Mouse (Mus musculus) heart, postnatal 36 days (tissue): Measurements from ENCODE around the gene Dguok. TPM values are rescaled to one million over a fixed set of nuclear protein-coding genes. Genes with fewer than 3 reads are reported as not detected.
A peak's percentile ranks its signal among the peaks of the same experiment; 100 is the strongest.

Experiments used
- DNase-seq, 2 experiments: peaks; one replicate each; pipeline ENCODE4 v3.0.0; 2021 to 2022
- intact Hi-C: fragments of 180-260 bp; cut with DNase I; formaldehyde crosslinking; loops from one replicate; pipeline ENCODE4 v1.15.1; 2025
- total RNA-seq, 2 experiments: library from RNA; stranded (reverse); gene quantifications; 2 replicates each; pipeline ENCODE4 v1.2.3; 2021

Dguok gene
- total RNA-seq, 2 experiments from 2014 or later = 31.6 to 32.7 TPM

- DNase-seq = no peak
- intact Hi-C loops = no loop called here
These were observed 5.1 kb downstream of the Dguok start for GRCm38 (mm10) chr6:83501524-83502310.

GRCm38 (mm10) chr6:83500462-83500861 is 6.3 kb downstream of the Dguok start:
- no peak for DNase-seq
- intact Hi-C loops = no loop called here

- no peak for DNase-seq
- intact Hi-C loops = no loop called here
These were observed 7.7 kb downstream of the Dguok start for GRCm38 (mm10) chr6:83499078-83499477.

GRCm38 (mm10) chr6:83496753-83497710 is 9.7 kb downstream of the Dguok start:
- DNase-seq = no peak
- intact Hi-C loops = no loop called here

- intact Hi-C loops = no loop called here
- DNase-seq = peak in 1 of 2 experiments; percentile 37
These were observed 10.6 kb downstream of the Dguok start for GRCm38 (mm10) chr6:83496009-83496752.

GRCm38 (mm10) chr6:83490622-83491021 is 16.1 kb downstream of the Dguok start:
- DNase-seq = no peak
- intact Hi-C loops = no loop called here

- DNase-seq = no peak
- intact Hi-C loops = no loop called here
These were observed 18.6 kb downstream of the Dguok start for GRCm38 (mm10) chr6:83488200-83488599.

GRCm38 (mm10) chr6:83487298-83487697 is 19.5 kb downstream of the Dguok start:
- intact Hi-C loops = no loop called here
- DNase-seq = no peak

GRCm38 (mm10) chr6:83485854-83486253 is 20.9 kb downstream of the Dguok start:
- intact Hi-C loops = no loop called here
- DNase-seq = no peak

- intact Hi-C loops = no loop called here
These were observed 23.0 kb downstream of the Dguok start for GRCm38 (mm10) chr6:83483776-83484175.

GRCm38 (mm10) chr6:83482418-83483085 is 24.2 kb downstream of the Dguok start:
- intact Hi-C loops = no loop called here
- no peak for DNase-seq

More at GRCm38 (mm10) chr6:83483776-83484175, 23.0 kb downstream of the Dguok start:
- DNase-seq = no peak

GRCm38 (mm10) chr6:83480019-83480655 is 26.6 kb downstream of the Dguok start:
- intact Hi-C loops = no loop called here
- DNase-seq = no peak

GRCm38 (mm10) chr6:83479193-83479592 is 27.6 kb downstream of the Dguok start:
- no peak for DNase-seq
- intact Hi-C loops = no loop called here

- DNase-seq = no peak
- intact Hi-C loops = no loop called here
These were observed 28.1 kb downstream of the Dguok start for GRCm38 (mm10) chr6:83478628-83479027.

GRCm38 (mm10) chr6:83478217-83478616 is 28.6 kb downstream of the Dguok start:
- no peak for DNase-seq
- intact Hi-C loops = no loop called here

- no peak for DNase-seq
- intact Hi-C loops = no loop called here
These were observed 31.3 kb downstream of the Dguok start for GRCm38 (mm10) chr6:83475431-83475830.

- intact Hi-C loops = no loop called here
- DNase-seq = peak; percentile 64 to 72
These were observed 33.5 kb downstream of the Dguok start for GRCm38 (mm10) chr6:83473240-83473639.

- intact Hi-C loops = no loop called here
These were observed 35.0 kb downstream of the Dguok start for GRCm38 (mm10) chr6:83471739-83472138.

GRCm38 (mm10) chr6:83464011-83464410 is 42.8 kb downstream of the Dguok start:
- intact Hi-C loops = no loop called here
- DNase-seq = no peak

More at GRCm38 (mm10) chr6:83471739-83472138, 35.0 kb downstream of the Dguok start:
- no peak for DNase-seq
